Mouse (Mus musculus): ENCODE data around the gene Mslnl.

Gene Mslnl

GRCm38 (mm10) chr17:25785281-25785745 lies 49.5 kb downstream of the Mslnl start, which contains the start of gene Haghl:
Haghl (minus strand) TSS chr17:25785673.
- in situ Hi-C loops (cut with MboI, MseI), result no loop called here

GRCm38 (mm10) chr17:25786280-25786679 lies 50.4 kb downstream of the Mslnl start, which contains the start of gene Ccdc78:
Ccdc78 (plus strand) TSS chr17:25786580.
- in situ Hi-C loops (cut with MboI, MseI), result no loop called here

GRCm38 (mm10) chr17:25786781-25787504 lies 51.1 kb downstream of the Mslnl start:
- in situ Hi-C loops (cut with MboI, MseI), result no loop called here

GRCm38 (mm10) chr17:25791320-25791842 lies 55.5 kb downstream of the Mslnl start:
- in situ Hi-C loops (cut with MboI, MseI), result no loop called here

- in situ Hi-C loops (cut with MboI, MseI), result no loop called here
Observed at GRCm38 (mm10) chr17:25791843-25792527, 56.1 kb downstream of the Mslnl start.

GRCm38 (mm10) chr17:25792615-25793014 lies 56.8 kb downstream of the Mslnl start, which contains the start of gene Fam173a:
Fam173a (minus strand) TSS chr17:25792901.
- in situ Hi-C loops (cut with MboI, MseI), result no loop called here

- in situ Hi-C loops (cut with MboI, MseI), result no loop called here
Observed at GRCm38 (mm10) chr17:25794197-25794596, 58.4 kb downstream of the Mslnl start.

- in situ Hi-C loops (cut with MboI, MseI), result loop anchor here in 1 of 2 experiments (5.0 kb wide), 1 partner anchor 63 kb away; no protein-coding TSS in a partner anchor
Observed at GRCm38 (mm10) chr17:25794998-25795397, 59.2 kb downstream of the Mslnl start.

GRCm38 (mm10) chr17:25795609-25796092 lies 59.8 kb downstream of the Mslnl start, which contains the start of gene AC134908.4:
AC134908.4 (minus strand) TSS chr17:25795659.
- in situ Hi-C loops (cut with MboI, MseI), result loop anchor here in 1 of 2 experiments (5.0 kb wide), 1 partner anchor 63 kb away; no protein-coding TSS in a partner anchor

- in situ Hi-C loops (cut with MboI, MseI), result loop anchor here in 1 of 2 experiments (5.0 kb wide), 1 partner anchor 64 kb away; no protein-coding TSS in a partner anchor
Observed at GRCm38 (mm10) chr17:25796211-25796771, 60.4 kb downstream of the Mslnl start.

GRCm38 (mm10) chr17:25796951-25797369 lies 61.1 kb downstream of the Mslnl start, which contains the start of gene Metrn:
Metrn (minus strand) TSS chr17:25797136.
- in situ Hi-C loops (cut with MboI, MseI), result loop anchor here in 1 of 2 experiments (5.0 kb wide), 1 partner anchor 65 kb away; no protein-coding TSS in a partner anchor

All from T-helper 17 cell (primary cell).